In the genomic region with DNA sequence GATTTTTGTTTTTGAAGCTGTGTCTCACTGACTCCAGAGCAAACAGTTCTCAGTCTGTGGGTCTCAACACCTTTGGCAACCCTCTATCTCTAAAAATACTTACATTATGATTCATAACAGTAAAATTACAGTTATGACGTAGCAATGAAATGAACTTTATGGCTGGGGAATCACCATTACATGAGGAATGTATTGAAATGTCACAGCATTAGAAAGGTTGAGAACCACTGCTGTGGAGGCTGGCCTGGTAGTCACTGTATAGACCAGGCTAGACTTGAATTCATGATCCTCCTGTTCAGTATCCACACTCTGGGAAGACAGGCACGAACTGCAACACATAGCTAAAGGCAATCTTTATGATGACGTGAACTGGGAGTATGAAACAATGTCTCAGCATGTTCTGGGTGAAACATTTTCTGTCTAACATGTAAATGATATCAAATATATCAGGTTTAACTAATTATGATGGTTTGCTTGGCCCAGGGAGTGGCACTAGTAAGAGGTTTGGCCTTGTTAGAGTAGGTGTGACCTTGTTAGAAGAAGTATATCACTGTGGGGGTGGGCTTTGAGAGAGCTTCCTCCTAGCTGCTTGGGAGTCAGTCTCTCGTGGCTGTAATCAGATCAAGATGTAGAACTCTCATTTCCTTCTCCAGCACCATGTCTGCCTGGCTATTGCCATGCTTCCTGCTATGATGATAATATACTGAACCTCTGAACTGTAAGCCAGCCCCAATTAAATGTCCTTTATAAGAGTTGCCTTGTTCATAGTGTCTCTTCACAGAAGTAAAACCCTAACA, we compare ENCODE assay signal across 13 mouse cellular contexts.
"Had no signal": no experiment of that assay in that cellular context is flagged by ENCODE, and none has a peak within 500 bp of the region (broad histone marks: within the 10 kb centered on the region; RNA-seq: fewer than 3 reads in every experiment).

No protein-coding gene starts in this region.

- H3K27ac ChIP-seq: kidney, postnatal 0 days; limb, embryonic 12.5 days; liver, embryonic 12.5 days; neural tube, embryonic 15.5 days had no signal

- DNase-seq: kidney, adult 9 months; kidney, postnatal 4 days; lung, embryonic 14.5 days; lung, postnatal 14 days; midbrain, embryonic 14.5 days; right cerebral cortex, adult 18-20 months; right cerebral cortex, postnatal 25 days; thymus, postnatal 4 days had no signal

- H3K4me3 ChIP-seq: limb, embryonic 12.5 days; liver, embryonic 12.5 days; myocyte; neural tube, embryonic 15.5 days had no signal

- H3K9me3 ChIP-seq: limb, embryonic 12.5 days; neural tube, embryonic 15.5 days had no signal

- ATAC-seq: liver, embryonic 12.5 days had no signal

- H3K36me3 ChIP-seq: limb, embryonic 12.5 days; liver, embryonic 12.5 days; neural tube, embryonic 15.5 days had no signal

- H3K9ac ChIP-seq: limb, embryonic 12.5 days; liver, embryonic 12.5 days; lung, embryonic 14.5 days; neural tube, embryonic 15.5 days had no signal

- H3K27me3 ChIP-seq: limb, embryonic 12.5 days; liver, embryonic 12.5 days; neural tube, embryonic 15.5 days had no signal

- H3K4me2 ChIP-seq: limb, embryonic 12.5 days; liver, embryonic 12.5 days; lung, embryonic 14.5 days; neural tube, embryonic 15.5 days had no signal
